Mouse (Mus musculus) embryonic facial prominence, embryonic 11.5 days (tissue): Measurements from ENCODE around the gene Zswim4. TPM values are rescaled to one million over a fixed set of nuclear protein-coding genes. Genes with fewer than 3 reads are reported as not detected.

ENCODE experiments used
- microRNA counts: library from miRNA; unstranded; fragments of <30 nt; microRNA quantifications from one replicate; lab custom pipeline; 2016
- microRNA-seq: library from miRNA; unstranded; fragments of <30 nt; microRNA quantifications from one replicate; pipeline ENCODE4, GENCODE M21; 2016; ENCODE audit warnings: borderline number of aligned reads
- polyA plus RNA-seq: library from polyadenylated mRNA; unstranded; fragments of >200 nt; fragmentation: Nextera tagmentation; extraction: Ambion mirVana; gene quantifications from 2 replicates; pipeline ENCODE4 v1.2.1, GENCODE M21; 2014

Gene Zswim4
- polyA plus RNA-seq, 1 experiment from 2014 or later, result 15.3 TPM

MicroRNAs within 50 kb of the gene (microRNA counts, 519-probe panel; counts per million panel counts)
- microRNA mmu-miR-181c (lab: Ali Mortazavi, UCI), result 2,694 counts per million, percentile 30 among the panel's probes with 10 or more counts
- microRNA mmu-miR-23a (lab: Ali Mortazavi, UCI), result 4,242 counts per million, percentile 67 among the panel's probes with 10 or more counts
- 5,164 counts per million, percentile 89 among the panel's probes with 10 or more counts for microRNA mmu-miR-27a (lab: Ali Mortazavi, UCI)

Small RNA genes lying within 50 kb of the gene (microRNA-seq; reads per million reads assigned to microRNA genes)
- gene Mir181c, result 8,597 reads per million, percentile 91 among the genes with 10 or more reads in this experiment
- 9,301 reads per million, percentile 93 among the genes with 10 or more reads in this experiment for gene Mir181d
- gene Mir23a, result 10,205 reads per million, percentile 94 among the genes with 10 or more reads in this experiment
- not detected for gene Mir24-2
- gene Mir27a, result 193 reads per million, percentile 52 among the genes with 10 or more reads in this experiment
- not detected for gene Mir3074-2

Other genes with a start within 250 kb of the Zswim4 start
- gene Samd1, start 239.4 kb downstream of the Zswim4 start, polyA plus RNA-seq, result 18.2 and 19.3 TPM in 2 replicates
- 0.29 and 0.85 TPM in 2 replicates for gene 1700067K01Rik, start 235.6 kb downstream of the Zswim4 start, polyA plus RNA-seq
- gene 2210011C24Rik, start 224.9 kb downstream of the Zswim4 start, polyA plus RNA-seq, result not detected in 2 replicates
- 1.5 and 3.0 TPM in 2 replicates for gene Palm3, start 215.6 kb downstream of the Zswim4 start, polyA plus RNA-seq
- 0.31 and 0.38 TPM in 2 replicates for gene Il27ra, start 194.5 kb downstream of the Zswim4 start, polyA plus RNA-seq
- gene Rln3, start 192.1 kb downstream of the Zswim4 start, polyA plus RNA-seq, result not detected in 2 replicates
- gene Gm10643, start 171.9 kb downstream of the Zswim4 start, polyA plus RNA-seq, result 1.2 and 2.0 TPM in 2 replicates
- gene Rfx1, start 170.2 kb downstream of the Zswim4 start, polyA plus RNA-seq, result 7.5 and 8.2 TPM in 2 replicates
- 9.8 and 11.3 TPM in 2 replicates for gene Dcaf15, start 132.3 kb downstream of the Zswim4 start, polyA plus RNA-seq
- gene Podnl1, start 111.1 kb downstream of the Zswim4 start, polyA plus RNA-seq, result 0.14 TPM in 1 of 2 replicates, not detected in the other
- gene Cc2d1a, start 89.1 kb downstream of the Zswim4 start, polyA plus RNA-seq, result 9.5 and 10.0 TPM in 2 replicates
- 0.53 and 0.67 TPM in 2 replicates for gene 4930432K21Rik, start 89.0 kb downstream of the Zswim4 start, polyA plus RNA-seq
- 3.9 and 4.7 TPM in 2 replicates for gene Nanos3, start 51.8 kb downstream of the Zswim4 start, polyA plus RNA-seq
- 322 and 340 TPM in 2 replicates for gene D8Ertd738e, start 12.7 kb upstream of the Zswim4 start, polyA plus RNA-seq
- 50.6 and 54.1 TPM in 2 replicates for gene Mri1, start 20.3 kb upstream of the Zswim4 start, polyA plus RNA-seq
- gene Ccdc130, start 33.3 kb upstream of the Zswim4 start, polyA plus RNA-seq, result 20.3 and 21.2 TPM in 2 replicates
- 4.9 and 6.0 TPM in 2 replicates for gene Cacna1a, start 151.4 kb upstream of the Zswim4 start, polyA plus RNA-seq